Mouse (Mus musculus) heart, postnatal 0 days (tissue): Measurements from ENCODE around the gene Tmbim1. TPM values are rescaled to one million over a fixed set of nuclear protein-coding genes. Genes with fewer than 3 reads are reported as not detected.
A peak's percentile ranks its signal among the peaks of the same experiment; 100 is the strongest.

Experiments used
- ATAC-seq: fragments of 200-750 bp; cut with Nextera tagmentation; 2 replicates; pipeline ENCODE4 v1.8.0; 2017; ENCODE audit warnings: low read depth, moderate number of reproducible peaks, moderate library complexity; ENCODE audit not compliant: insufficient read depth
- DNase-seq: peaks from one replicate; pipeline ENCODE4 v3.0.0-alpha.2; 2016; ENCODE audit warnings: low spot score
- H3K27ac ChIP-seq: fragments of 300-500 bp; sonication (generic); 2 replicates; pipeline ENCODE4 v1.5.1; 2014; ENCODE audit warnings: low read depth, mild to moderate bottlenecking
- H3K27me3 ChIP-seq: fragments of 300-500 bp; sonication (generic); 2 replicates; pipeline ENCODE4 v1.6.1; 2014; ENCODE audit warnings: low read length, mixed read lengths; ENCODE audit not compliant: control insufficient read depth, insufficient read depth
- H3K36me3 ChIP-seq: fragments of 300-500 bp; sonication (generic); replicated peaks from 2 replicates; pipeline ENCODE4 v1.6.1; 2014; ENCODE audit warnings: low read length, mixed read lengths; ENCODE audit not compliant: control insufficient read depth, insufficient read depth
- H3K4me1 ChIP-seq: fragments of 300-500 bp; sonication (generic); 2 replicates; pipeline ENCODE4 v1.6.1; 2014; ENCODE audit warnings: antibody characterized with exemption; ENCODE audit not compliant: control insufficient read depth, insufficient read depth
- H3K4me2 ChIP-seq: fragments of 300-500 bp; sonication (generic); 2 replicates; pipeline ENCODE4 v1.6.1; 2014; ENCODE audit warnings: low read depth, mild to moderate bottlenecking, low read length, moderate library complexity
- H3K4me3 ChIP-seq: fragments of 300-500 bp; sonication (generic); 2 replicates; pipeline ENCODE4 v1.5.1; 2014; ENCODE audit warnings: low read depth, low read length
- H3K9ac ChIP-seq: fragments of 300-500 bp; sonication (generic); replicated peaks from 2 replicates; pipeline ENCODE4 v1.6.1; 2014; ENCODE audit warnings: low read depth, low read length, mixed read lengths
- H3K9me3 ChIP-seq: fragments of 300-500 bp; sonication (generic); replicated peaks from 2 replicates; pipeline ENCODE4 v1.6.1; 2016; ENCODE audit warnings: low read length; ENCODE audit not compliant: control insufficient read depth
- CTCF ChIP-seq: IDR thresholded peaks from 2 replicates; pipeline ENCODE4 v1.5.1; 2016; ENCODE audit warnings: antibody characterized with exemption, control low read depth, low read depth
- EP300 ChIP-seq: IDR thresholded peaks from 2 replicates; pipeline ENCODE4 v1.6.1; 2016; ENCODE audit warnings: antibody characterized with exemption, low read depth
- WGBS: fragments of 180-500 bp; shearing (Covaris S2); extraction: QIAGEN DNeasy Blood & Tissue Kit; methylation state at CpG from one replicate; pipeline ENCODE4 v1.1.7; 2014; 5-methylcytosine and 5-hydroxymethylcytosine counted together
- polyA plus RNA-seq: library from polyadenylated mRNA; unstranded; fragments of >200 nt; fragmentation: Nextera tagmentation; extraction: Ambion mirVana; gene quantifications from 2 replicates; pipeline ENCODE4 v1.2.1, GENCODE M21; 2015
- total RNA-seq: library from RNA; depleted of rRNA; stranded (reverse); fragments of >200 nt; gene quantifications from 2 replicates; pipeline ENCODE4 v1.2.3, GENCODE M21; 2014; ENCODE audit warnings: low replicate concordance

The Tmbim1 gene
- total and polyA plus RNA-seq, 2 experiments from 2014 or later = 41.6 to 100 TPM

DNA sequence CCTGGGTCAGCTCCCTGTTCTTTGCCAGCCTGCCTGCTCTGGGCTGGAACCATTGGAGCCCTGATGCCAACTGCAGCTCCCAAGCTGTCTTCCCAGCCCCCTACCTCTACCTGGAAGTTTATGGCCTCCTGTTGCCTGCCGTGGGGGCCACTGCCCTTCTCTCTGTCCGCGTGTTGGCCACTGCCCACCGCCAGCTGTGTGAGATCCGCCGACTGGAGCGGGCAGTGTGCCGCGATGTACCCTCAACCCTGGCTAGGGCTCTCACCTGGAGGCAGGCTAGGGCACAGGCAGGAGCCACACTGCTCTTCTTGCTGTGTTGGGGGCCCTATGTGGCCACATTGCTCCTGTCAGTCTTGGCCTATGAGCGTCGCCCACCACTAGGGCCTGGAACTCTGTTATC is 26.4 kb downstream of the Tmbim1 start:
- DNase-seq = no peak
- WGBS = 89% methylated on average over 11 of the region's 11 CpGs

GRCm38 (mm10) chr1:74278538-74278937 is 26.9 kb downstream of the Tmbim1 start, which contains the start of gene Gpbar1:
Gene Gpbar1 (plus strand): TSS chr1:74278550.
- no peak within 1 kb of the TSS for H3K4me3 ChIP-seq
- no peaks in the 10 kb centered on the region for H3K9me3 ChIP-seq
- TF ChIP-seq CTCF (no peak), EP300 (no peak)
- no peak within 1 kb of the TSS for H3K9ac ChIP-seq
- no peak within 1 kb of the TSS for H3K4me2 ChIP-seq
- no peak for ATAC-seq
- H3K27me3 ChIP-seq = no peaks in the 10 kb centered on the region
- 88% methylated on average over 10 of the region's 10 CpGs for WGBS
- DNase-seq = no peak
- peaks cover 20% of the 10 kb centered on the region for H3K4me1 ChIP-seq
- H3K27ac ChIP-seq = no peak within 1 kb of the TSS
- peaks cover 43% of the 10 kb centered on the region for H3K36me3 ChIP-seq

More for the DNA sequence above, 26.4 kb downstream of the Tmbim1 start:
- no peak overlapping the region for H3K4me3 ChIP-seq
- peaks cover 25% of the 10 kb centered on the region for H3K4me1 ChIP-seq
- peaks cover 43% of the 10 kb centered on the region for H3K36me3 ChIP-seq
- no peak for ATAC-seq
- no peaks in the 10 kb centered on the region for H3K9me3 ChIP-seq
- H3K9ac ChIP-seq = no peak overlapping the region
- H3K4me2 ChIP-seq = no peak overlapping the region
- TF ChIP-seq CTCF (no peak), EP300 (no peak)
- no peaks in the 10 kb centered on the region for H3K27me3 ChIP-seq
- no peak overlapping the region for H3K27ac ChIP-seq

GRCm38 (mm10) chr1:74277883-74278537 is 27.4 kb downstream of the Tmbim1 start:
- H3K4me1 ChIP-seq = peaks cover 20% of the 10 kb centered on the region
- DNase-seq (no peak), ATAC-seq (no peak)
- no peak overlapping the region for H3K4me2 ChIP-seq
- no peak overlapping the region for H3K4me3 ChIP-seq
- WGBS = 59% methylated on average over 8 of the region's 8 CpGs
- TF ChIP-seq CTCF = no peak
- TF ChIP-seq EP300 = no peak
- no peak overlapping the region for H3K27ac ChIP-seq
- H3K9me3 ChIP-seq = no peaks in the 10 kb centered on the region
- H3K9ac ChIP-seq = no peak overlapping the region
- peaks cover 40% of the 10 kb centered on the region for H3K36me3 ChIP-seq
- H3K27me3 ChIP-seq = no peaks in the 10 kb centered on the region

DNA sequence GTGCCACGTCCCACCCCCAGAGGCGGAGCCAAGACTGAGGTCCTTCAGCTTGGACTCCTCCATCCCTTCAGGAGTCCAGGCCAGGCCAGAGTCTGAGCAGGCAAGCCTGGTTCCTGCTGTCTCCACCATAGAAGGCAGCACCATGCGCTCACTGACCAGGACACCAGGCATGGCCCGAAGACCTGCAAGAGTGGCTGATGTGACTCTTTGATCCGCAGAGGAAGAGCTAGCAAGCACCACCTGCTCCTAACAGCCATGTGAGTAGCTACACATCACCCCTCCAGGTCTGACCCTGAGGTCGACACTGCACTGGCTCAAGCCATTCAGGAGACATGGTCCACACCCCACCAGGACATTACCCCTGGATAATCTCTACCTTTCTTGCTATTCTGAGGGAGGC is 28.4 kb downstream of the Tmbim1 start:
- 67% methylated on average over 6 of the region's 6 CpGs for WGBS
- Histone ChIP-seq H3K36me3 (peaks cover 30% of the 10 kb centered on the region), H3K4me3 (no peak overlapping the region), H3K4me1 (peaks cover 20% of the 10 kb centered on the region), H3K4me2 (no peak overlapping the region), H3K9ac (no peak overlapping the region), H3K9me3 (no peaks in the 10 kb centered on the region), H3K27ac (no peak overlapping the region), H3K27me3 (no peaks in the 10 kb centered on the region)
- ATAC-seq (no peak), DNase-seq (no peak)
- TF ChIP-seq EP300 = no peak

- Histone ChIP-seq H3K36me3 (peaks cover 10% of the 10 kb centered on the region), H3K4me1 (peaks cover 27% of the 10 kb centered on the region), H3K9me3 (no peaks in the 10 kb centered on the region), H3K27me3 (no peaks in the 10 kb centered on the region), H3K4me2 (no peak overlapping the region), H3K9ac (no peak overlapping the region), H3K4me3 (no peak overlapping the region), H3K27ac (peak overlapping the region; percentile 23; the same call in 1 of the 2 replicates)
- ATAC-seq (peak; percentile 51; the same call in 1 of the 2 replicates), DNase-seq (peak; percentile 60)
- 15% methylated on average over 9 of the region's 9 CpGs for WGBS
- no peak for TF ChIP-seq CTCF
- no peak for TF ChIP-seq EP300
Measured at GRCm38 (mm10) chr1:74275015-74275414, 30.4 kb downstream of the Tmbim1 start.

DNA sequence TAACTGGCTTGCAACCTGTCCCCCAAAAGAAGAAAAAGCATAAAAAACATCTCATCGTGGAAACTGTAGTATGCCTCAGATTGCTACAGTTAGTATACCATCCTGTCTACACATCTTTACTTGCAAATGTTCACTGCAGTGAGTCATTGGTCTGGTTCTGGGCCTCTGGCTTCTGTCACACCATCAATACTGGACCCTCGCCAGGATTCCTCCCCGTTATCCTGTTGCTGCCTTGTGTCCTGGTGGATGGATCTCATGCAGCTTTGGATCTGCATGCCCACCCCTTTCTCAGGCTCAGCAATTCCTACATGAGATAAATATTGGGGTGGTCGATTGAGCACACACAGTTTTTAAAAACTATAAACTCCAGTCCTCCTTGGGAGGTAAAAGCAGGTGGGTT is 33.8 kb downstream of the Tmbim1 start:
- Histone ChIP-seq H3K9me3 (no peaks in the 10 kb centered on the region), H3K27ac (no peak overlapping the region), H3K27me3 (no peaks in the 10 kb centered on the region), H3K36me3 (peaks cover 25% of the 10 kb centered on the region), H3K4me2 (no peak overlapping the region), H3K9ac (no peak overlapping the region), H3K4me3 (no peak overlapping the region), H3K4me1 (peaks cover 23% of the 10 kb centered on the region)
- TF ChIP-seq CTCF (no peak), EP300 (no peak)
- peak; percentile 54 for DNase-seq
- ATAC-seq = no peak; the same call in 1 of the 2 replicates
- WGBS = 12% methylated on average over 4 of the region's 4 CpGs
